Mouse (Mus musculus) ES-E14 (cell line): Measurements from ENCODE around the gene Phlda1.

Experiments used
- CHD2 ChIP-seq: IDR thresholded peaks from 2 replicates; pipeline ENCODE4 v1.6.1; 2014; ENCODE audit warnings: mild to moderate bottlenecking, low read depth, low read length, inconsistent platforms
- HCFC1 ChIP-seq: IDR thresholded peaks from 2 replicates; pipeline ENCODE4 v1.6.1; 2012; ENCODE audit warnings: low read length, inconsistent platforms, borderline replicate concordance; ENCODE audit not compliant: insufficient read depth
- MAFK ChIP-seq: IDR thresholded peaks from 2 replicates; pipeline ENCODE4 v1.6.1; 2014; ENCODE audit warnings: mild to moderate bottlenecking, low read depth, low read length, inconsistent platforms; ENCODE audit not compliant: insufficient read depth
- ZC3H11A ChIP-seq: IDR thresholded peaks from 2 replicates; pipeline ENCODE4 v1.6.1; 2012; ENCODE audit warnings: low read depth, mild to moderate bottlenecking, inconsistent platforms, low read length, borderline replicate concordance
- ZNF384 ChIP-seq: IDR thresholded peaks from 2 replicates; pipeline ENCODE4 v1.6.1; 2012; ENCODE audit warnings: low read depth, low read length, inconsistent platforms

DNA sequence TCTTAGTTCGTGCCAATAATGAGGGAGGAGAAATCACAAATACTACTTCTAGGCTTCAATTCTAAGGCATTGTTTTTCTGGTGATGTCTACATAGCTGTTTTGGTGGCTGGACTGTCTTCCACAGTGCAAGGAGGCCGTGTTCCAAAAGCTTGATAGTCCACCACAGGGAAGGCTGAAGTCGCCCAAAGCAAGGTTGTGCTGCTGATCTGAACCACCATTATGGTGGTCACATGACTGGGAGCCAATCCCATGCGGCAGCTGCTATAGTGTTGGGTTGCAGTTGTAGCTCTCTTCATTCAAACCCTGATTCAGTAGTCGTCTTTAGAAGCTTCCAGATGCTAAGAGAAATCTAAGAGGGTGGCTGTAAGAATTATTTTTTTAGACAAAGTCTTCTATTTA is 26.5 kb upstream of the Phlda1 start:
- no peak for TF ChIP-seq ZNF384
- TF ChIP-seq HCFC1 = no peak
- no peak for TF ChIP-seq ZC3H11A
- TF ChIP-seq MAFK = no peak
- TF ChIP-seq CHD2 = no peak
